ENCODE assay signal across 26 mouse cellular contexts in genomic region chr8:86560688-86561065, GRCm38 (mm10). TPM values are rescaled to one million over a fixed set of nuclear protein-coding genes. Genes with fewer than 3 reads are reported as not detected.
DNase-seq lines count a peak whose midpoint lies in the region; ATAC-seq and TF ChIP-seq lines count a peak whose summit lies in the region.
"Had no signal": no experiment of that assay in that cellular context is flagged by ENCODE, and none has a peak within 500 bp of the region (broad histone marks: within the 10 kb centered on the region; RNA-seq: fewer than 3 reads in every experiment).

No protein-coding gene starts in this region.

- TF ChIP-seq POLR2A in cerebellum, adult 2 months (IDR thresholded peaks at IDR 0.05; ENCODE audit: borderline replicate concordance, insufficient read depth, low read length): no peak

- H3K27me3 ChIP-seq in cerebellum, adult 2 months (ENCODE audit: control insufficient read depth, insufficient read depth, low read length): no peaks in the 10 kb centered on the region
- no peaks in the 10 kb centered on the region for H3K27me3 ChIP-seq in limb, embryonic 15.5 days
- H3K27me3 ChIP-seq in limb, embryonic 10.5 days (ENCODE audit: low read depth, poor library complexity, severe bottlenecking): no peaks in the 10 kb centered on the region
- no peaks in the 10 kb centered on the region for H3K27me3 ChIP-seq in forebrain, embryonic 11.5 days (ENCODE audit: control insufficient read depth, insufficient read depth, low read length)
- H3K27me3 ChIP-seq: embryonic facial prominence, embryonic 13.5 days; embryonic facial prominence, embryonic 15.5 days; forebrain, embryonic 13.5 days; forebrain, embryonic 15.5 days had no signal

- peaks cover 30% of the 10 kb centered on the region for H3K4me1 ChIP-seq in cerebellum, adult 2 months (ENCODE audit: control insufficient read depth, insufficient read depth, low read length)
- H3K4me1 ChIP-seq in limb, embryonic 15.5 days: peaks cover 20% of the 10 kb centered on the region
- no peaks in the 10 kb centered on the region for H3K4me1 ChIP-seq in limb, embryonic 10.5 days
- H3K4me1 ChIP-seq in forebrain, embryonic 11.5 days (replicated peaks; ENCODE audit: control insufficient read depth, insufficient read depth, low read length): no peaks in the 10 kb centered on the region; the same call in 1 of the 2 replicates
- H3K4me1 ChIP-seq: forebrain, embryonic 15.5 days had no signal

- no peak overlapping the region for H3K4me2 ChIP-seq in limb, embryonic 15.5 days
- no peak overlapping the region for H3K4me2 ChIP-seq in forebrain, embryonic 11.5 days (ENCODE audit: low read depth, low read length, severe bottlenecking)
- H3K4me2 ChIP-seq: embryonic facial prominence, embryonic 13.5 days; embryonic facial prominence, embryonic 15.5 days; forebrain, embryonic 13.5 days; forebrain, embryonic 15.5 days had no signal

- no peak overlapping the region for H3K4me3 ChIP-seq in cerebellum, adult 2 months (replicated peaks; ENCODE audit: insufficient read depth, low read depth, low read length)
- H3K4me3 ChIP-seq in limb, embryonic 15.5 days: no peak overlapping the region
- H3K4me3 ChIP-seq in limb, embryonic 10.5 days: no peak overlapping the region
- H3K4me3 ChIP-seq in forebrain, embryonic 11.5 days (ENCODE audit: low read depth, low read length): no peak overlapping the region
- H3K4me3 ChIP-seq: embryonic facial prominence, embryonic 13.5 days; embryonic facial prominence, embryonic 15.5 days; erythroblast, embryonic 14.5 days; forebrain, embryonic 10.5 days; forebrain, embryonic 13.5 days; forebrain, embryonic 15.5 days had no signal

- WGBS in cerebellum, adult 2 months: 86% methylated on average over 10 of the region's 10 CpGs
- WGBS in limb, embryonic 15.5 days: 88% methylated on average over 10 of the region's 10 CpGs
- 92% methylated on average over 10 of the region's 10 CpGs for WGBS in limb, embryonic 10.5 days
- WGBS in forebrain, embryonic 11.5 days: 93% methylated on average over 10 of the region's 10 CpGs

- no peaks in the 10 kb centered on the region for H3K36me3 ChIP-seq in limb, embryonic 15.5 days
- no peaks in the 10 kb centered on the region for H3K36me3 ChIP-seq in limb, embryonic 10.5 days
- no peaks in the 10 kb centered on the region for H3K36me3 ChIP-seq in forebrain, embryonic 11.5 days (ENCODE audit: control insufficient read depth, insufficient read depth, low read length)
- H3K36me3 ChIP-seq: embryonic facial prominence, embryonic 13.5 days; embryonic facial prominence, embryonic 15.5 days; forebrain, embryonic 10.5 days; forebrain, embryonic 15.5 days; G1E had no signal

- H3K9me3 ChIP-seq in limb, embryonic 15.5 days: no peaks in the 10 kb centered on the region
- no peaks in the 10 kb centered on the region for H3K9me3 ChIP-seq in limb, embryonic 10.5 days (replicated peaks)
- H3K9me3 ChIP-seq in forebrain, embryonic 11.5 days (ENCODE audit: control insufficient read depth, low read length): no peaks in the 10 kb centered on the region
- H3K9me3 ChIP-seq: embryonic facial prominence, embryonic 13.5 days; embryonic facial prominence, embryonic 15.5 days; forebrain, embryonic 10.5 days; forebrain, embryonic 13.5 days; forebrain, embryonic 15.5 days; G1E had no signal

- no peak overlapping the region for H3K9ac ChIP-seq in limb, embryonic 15.5 days
- no peak overlapping the region for H3K9ac ChIP-seq in forebrain, embryonic 11.5 days (ENCODE audit: low read length)
- H3K9ac ChIP-seq: embryonic facial prominence, embryonic 13.5 days; embryonic facial prominence, embryonic 15.5 days; forebrain, embryonic 13.5 days; forebrain, embryonic 15.5 days; forebrain, postnatal 0 days had no signal

- H3K27ac ChIP-seq in cerebellum, adult 2 months (ENCODE audit: insufficient read depth, low read length): peak overlapping the region; percentile 68
- H3K27ac ChIP-seq in limb, embryonic 15.5 days: 0 out of 2 replicates have a peak overlapping the region, but pooled peaks have one; percentile 40
- H3K27ac ChIP-seq in limb, embryonic 10.5 days: no peak overlapping the region
- H3K27ac ChIP-seq in forebrain, embryonic 11.5 days (ENCODE audit: low read depth, low read length): no peak overlapping the region
- H3K27ac ChIP-seq: embryonic facial prominence, embryonic 13.5 days; embryonic facial prominence, embryonic 15.5 days; forebrain, embryonic 10.5 days had no signal

- no peak for TF ChIP-seq CTCF in cerebellum, adult 2 months (IDR thresholded peaks at IDR 0.05; ENCODE audit: borderline replicate concordance, insufficient read depth, low read depth, low read length)

- ATAC-seq in limb, embryonic 15.5 days (ENCODE audit: insufficient number of reproducible peaks, low FRiP score, low TSS enrichment, low read depth): no peak
- ATAC-seq in forebrain, embryonic 11.5 days (replicated peaks; ENCODE audit: low FRiP score): no peak
- ATAC-seq: activated CD4-positive, CD25-positive, alpha-beta regulatory T cell, adult 4 months; forebrain, embryonic 15.5 days; forebrain, postnatal 0 days had no signal

- no peak for DNase-seq in cerebellum, adult 2 months
- DNase-seq in cerebellum, adult 18-20 months: no peak
- no peak for DNase-seq in limb, embryonic 10.5 days (ENCODE audit: low spot score)
- peak; percentile 18 for DNase-seq in 3T3-L1 (ENCODE audit: low read depth, low spot score)
- DNase-seq in Muller cell, postnatal 12 days (ENCODE audit: inconsistent ontology term): peak; percentile 39
- no peak for DNase-seq in embryo, embryonic 9.5 days (ENCODE audit: extremely low spot score)
- no peak for DNase-seq in forebrain, embryonic 11.5 days (ENCODE audit: low spot score)
- DNase-seq: adrenal gland, adult 8-10 months; adrenal gland, postnatal 14 days; adrenal gland, postnatal 36 days; cerebellum, adult 11-12 months; cerebellum, adult 9-10 months; cerebellum, postnatal 10 days; cerebellum, postnatal 25 days; forebrain, postnatal 0 days had no signal

RNA-seq across cellular contexts. Expression of gene Abcc12, which starts 19.8 kb away (rescaled TPM):
- 7.4 and 7.5 TPM in 2 replicates for polyA plus RNA-seq in cerebellum, adult 2 months (2012; rRNA removed)
- polyA plus RNA-seq in limb, embryonic 15.5 days (2015; fragmentation: Nextera tagmentation; extraction: Ambion mirVana): 0.19 and 0.20 TPM in 2 replicates
- 0.04 and 0.16 TPM in 2 replicates for polyA plus RNA-seq in limb, embryonic 10.5 days (2016; fragmentation: Nextera tagmentation; extraction: Ambion mirVana)
- polyA plus RNA-seq in forebrain, embryonic 11.5 days (2014; fragmentation: Nextera tagmentation; extraction: Ambion mirVana): 0.11 TPM in 2 replicates
- polyA plus RNA-seq: activated CD4-positive, CD25-positive, alpha-beta regulatory T cell, adult 4 months; C2C12; embryonic facial prominence, embryonic 11.5 days; erythroblast, embryonic 14.5 days; forebrain, embryonic 10.5 days had no signal

Comparison
In these comparisons a context has a peak if more than half of its experiments do, and no peak if none do; other contexts are left out.
1. H3K27ac ChIP-seq: peak in cerebellum, adult 2 months (single experiment) and limb, embryonic 15.5 days (single experiment); none in limb, embryonic 10.5 days (single experiment) and forebrain, embryonic 11.5 days (single experiment).
2. DNase-seq: peak in 3T3-L1 (single experiment) and Muller cell, postnatal 12 days (single experiment); none in cerebellum, adult 2 months (0 of 2), cerebellum, adult 18-20 months (0 of 2), limb, embryonic 10.5 days (single experiment), embryo, embryonic 9.5 days (single experiment) and forebrain, embryonic 11.5 days (single experiment).